Mouse (Mus musculus): ENCODE results near the gene Tex11.
"Not testable (repeated sequence)": the region's sequence is repeated elsewhere in the genome, so short reads cannot be mapped to it uniquely, and the experiment has no call there.

The Tex11 gene

DNA sequence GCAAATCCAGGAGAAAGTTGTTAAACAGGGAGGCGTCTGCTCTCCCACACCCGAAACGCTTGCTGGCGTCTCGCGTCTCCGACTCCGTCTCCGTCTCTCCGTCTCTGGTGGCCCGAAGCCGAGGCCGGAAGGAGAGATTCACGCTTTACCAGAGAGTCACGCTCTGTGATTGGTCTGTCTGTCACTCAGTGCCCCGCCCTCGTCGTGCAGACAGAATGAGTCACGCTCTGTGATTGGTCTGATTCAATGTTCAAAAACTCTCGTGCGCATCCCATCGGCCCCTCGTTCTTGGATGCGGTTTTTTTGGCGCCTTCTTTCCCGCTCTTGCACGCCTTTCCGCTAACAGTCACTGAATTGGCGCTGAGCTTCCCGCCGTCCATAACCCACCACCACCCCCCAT, at the start of gene Tex11:
Tex11 (minus strand) TSS at position 127 of the 400 bp plus-strand sequence.
- no peak for DNase-seq (ENCODE audit: low spot score)

- no peak for DNase-seq (ENCODE audit: low spot score)
These were observed 26.5 kb upstream of the Tex11 start, which contains the start of gene Slc7a3 for GRCm38 (mm10) chrX:101085920-101086319. TSS of gene Slc7a3 (minus strand) at chrX:101086020.

- not testable (repeated sequence) for DNase-seq (ENCODE audit: low spot score)
These were observed 25.7 kb upstream of the Tex11 start for GRCm38 (mm10) chrX:101085211-101085610.

- no peak for DNase-seq (ENCODE audit: low spot score)
These were observed 24.7 kb upstream of the Tex11 start for GRCm38 (mm10) chrX:101084192-101084591.

- no peak for DNase-seq (ENCODE audit: low spot score)
These were observed 5.8 kb upstream of the Tex11 start for GRCm38 (mm10) chrX:101065245-101065644.

DNA sequence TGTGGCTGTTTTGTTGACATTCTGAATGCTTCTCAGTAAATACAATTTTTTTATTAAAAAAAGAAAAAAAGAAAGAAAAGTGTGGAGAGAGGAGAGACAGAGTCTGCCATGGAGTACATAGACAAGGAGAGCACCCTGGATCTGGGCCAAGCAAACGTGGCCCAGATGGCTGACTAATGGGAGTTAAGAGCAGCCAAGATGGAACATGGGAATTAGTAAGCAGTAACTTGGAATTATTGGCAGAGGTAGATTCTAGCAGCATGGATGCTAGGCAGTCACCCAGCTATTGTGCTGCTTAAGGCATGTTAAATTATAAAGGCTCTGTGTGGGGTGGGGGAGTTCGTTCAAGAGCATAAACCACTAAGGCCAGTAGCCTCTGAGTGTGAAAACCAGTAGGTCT, 4.0 kb upstream of the Tex11 start:
- DNase-seq (ENCODE audit: low spot score) = no peak

- DNase-seq (ENCODE audit: low spot score) = no peak
These were observed 115.8 kb downstream of the Tex11 start for GRCm38 (mm10) chrX:100943640-100944039.

- DNase-seq (ENCODE audit: low spot score) = no peak
These were observed 220.3 kb downstream of the Tex11 start for GRCm38 (mm10) chrX:100839211-100839610.

GRCm38 (mm10) chrX:100832806-100833205, 226.7 kb downstream of the Tex11 start:
- DNase-seq (ENCODE audit: low spot score) = no peak

- no peak for DNase-seq (ENCODE audit: low spot score)
These were observed 233.9 kb downstream of the Tex11 start for GRCm38 (mm10) chrX:100825557-100825956.

DNA sequence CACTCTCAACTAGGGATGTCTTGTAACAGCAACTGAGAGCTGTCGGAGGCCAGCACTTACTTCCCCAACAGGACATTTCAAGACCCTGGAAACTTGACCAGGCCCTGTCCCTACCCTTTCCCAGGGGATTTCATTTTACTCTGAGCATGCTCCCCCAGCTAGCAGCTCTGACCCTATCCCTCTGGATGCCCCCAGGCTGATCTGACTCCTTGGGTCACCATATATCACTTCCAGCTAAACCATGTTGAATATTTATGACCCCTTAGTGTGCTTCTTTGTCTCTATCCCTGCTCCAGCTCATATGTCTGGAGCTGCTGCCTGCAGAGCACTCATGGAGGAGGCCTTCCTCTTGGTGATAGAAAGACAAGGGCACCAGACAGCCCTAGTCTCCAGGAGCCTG, 238.3 kb downstream of the Tex11 start:
- no peak for DNase-seq (ENCODE audit: low spot score)

- DNase-seq (ENCODE audit: low spot score) = no peak
These were observed 240.8 kb downstream of the Tex11 start for GRCm38 (mm10) chrX:100818681-100819080.

- no peak for DNase-seq (ENCODE audit: low spot score)
These were observed 243.7 kb downstream of the Tex11 start for GRCm38 (mm10) chrX:100815766-100816165.

DNA sequence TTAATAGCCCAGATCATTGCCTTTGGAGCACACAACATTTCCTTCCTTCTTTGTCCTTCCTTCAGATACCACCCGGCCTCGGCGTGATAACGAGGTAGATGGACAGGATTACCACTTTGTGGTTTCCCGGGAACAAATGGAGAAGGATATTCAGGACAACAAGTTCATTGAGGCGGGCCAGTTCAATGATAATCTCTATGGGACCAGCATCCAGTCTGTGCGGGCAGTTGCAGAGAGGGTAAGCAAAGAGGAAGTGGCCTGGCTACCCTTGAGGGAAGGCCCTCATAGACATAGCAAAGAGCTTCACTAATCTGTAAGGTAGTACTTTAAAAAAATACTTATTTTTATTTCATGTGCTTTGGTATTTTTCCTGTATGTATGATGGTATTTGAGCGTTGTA, 245.3 kb downstream of the Tex11 start:
- no peak for DNase-seq (ENCODE audit: low spot score)

DNA sequence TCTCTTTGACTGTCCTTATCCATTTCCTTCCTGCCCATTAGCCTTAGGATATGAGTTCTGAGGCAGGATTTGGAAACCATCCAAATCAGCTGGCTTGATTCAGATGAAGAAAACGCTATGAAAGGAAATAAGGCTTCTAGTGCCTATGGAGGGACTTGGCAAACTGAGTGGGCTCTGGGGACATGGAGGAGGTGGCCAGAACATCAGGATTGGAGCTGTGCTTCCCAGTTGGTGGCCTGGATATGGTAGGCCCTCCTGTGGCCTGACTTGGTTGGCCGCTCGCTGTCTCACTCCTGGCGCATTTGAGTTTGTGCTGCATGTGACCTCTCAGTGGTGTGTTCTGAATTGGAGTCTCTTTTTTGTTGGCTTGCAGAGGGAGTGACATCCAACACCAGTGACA, 248.3 kb downstream of the Tex11 start:
- no peak for DNase-seq (ENCODE audit: low spot score)

DNA sequence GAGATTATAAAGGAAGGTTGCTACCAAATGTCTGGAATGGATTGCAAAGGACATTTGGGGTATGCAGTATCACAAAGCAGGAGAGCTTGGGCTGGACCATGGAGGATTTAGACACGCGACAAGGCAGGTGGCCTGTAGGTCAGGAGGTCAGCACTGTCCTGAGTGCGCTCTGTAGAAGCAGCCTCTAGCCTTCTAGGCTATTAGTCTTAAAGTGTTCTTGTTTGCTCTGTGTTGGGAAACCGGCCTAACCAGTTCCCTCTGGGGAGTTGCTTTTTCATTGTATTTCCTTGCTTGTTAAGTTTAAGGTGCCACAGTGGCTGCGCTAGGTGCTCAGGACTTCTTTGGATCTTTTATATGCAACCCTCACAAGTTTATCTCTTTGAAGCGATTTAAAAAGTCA, 257.4 kb downstream of the Tex11 start:
- DNase-seq (ENCODE audit: low spot score) = no peak

DNA sequence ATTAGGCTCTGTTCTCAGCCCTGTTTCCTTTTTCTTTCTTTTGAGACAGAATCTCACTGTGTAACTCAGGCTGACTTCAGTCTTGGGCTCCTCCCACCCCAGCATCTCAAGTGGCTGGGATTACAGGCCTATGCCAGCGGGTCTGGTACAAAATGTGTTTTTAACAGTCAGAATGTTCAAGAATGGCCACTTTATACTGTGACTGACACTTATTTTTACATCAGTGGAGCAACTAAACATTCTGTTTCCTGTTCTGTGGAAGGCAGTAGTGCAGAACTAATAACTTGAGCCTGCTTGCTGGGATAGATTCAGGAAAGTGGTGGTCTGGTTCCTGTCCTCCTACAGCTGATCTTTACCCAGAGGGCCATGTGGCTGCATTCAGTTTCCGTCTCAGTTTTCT, 258.8 kb downstream of the Tex11 start:
- no peak for DNase-seq (ENCODE audit: low spot score)

- no peak for DNase-seq (ENCODE audit: low spot score)
These were observed 261.5 kb downstream of the Tex11 start for GRCm38 (mm10) chrX:100797851-100798527.

GRCm38 (mm10) chrX:100797370-100797769, 262.1 kb downstream of the Tex11 start:
- DNase-seq (ENCODE audit: low spot score) = no peak

DNA sequence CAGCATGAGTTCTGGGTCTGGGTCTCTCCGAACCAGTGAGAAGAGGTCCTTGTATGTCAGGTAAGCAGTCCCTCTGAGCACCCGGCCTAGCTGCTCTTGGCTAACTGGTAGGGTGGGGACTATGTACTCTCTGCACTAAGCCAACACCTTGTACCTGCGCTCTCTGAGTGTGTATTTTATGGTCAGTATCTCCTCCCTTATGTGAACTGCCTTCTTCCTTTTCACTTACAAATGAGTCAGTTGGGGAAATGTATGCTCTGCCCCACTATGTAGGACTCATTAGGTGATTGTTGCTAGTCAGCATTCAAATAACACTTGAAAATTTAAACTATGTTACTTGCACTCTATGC, 262.8 kb downstream of the Tex11 start:
- DNase-seq (ENCODE audit: low spot score) = no peak

GRCm38 (mm10) chrX:100796041-100796740, 263.3 kb downstream of the Tex11 start:
- no peak for DNase-seq (ENCODE audit: low spot score)

GRCm38 (mm10) chrX:100789322-100789721, 270.1 kb downstream of the Tex11 start:
- no peak for DNase-seq (ENCODE audit: low spot score)
